Mouse (Mus musculus) lung, adult 2 months (tissue): ENCODE data around the gene Kcnh3. TPM values are rescaled to one million over a fixed set of nuclear protein-coding genes. Genes with fewer than 3 reads are reported as not detected.
A peak's percentile ranks its signal among the peaks of the same experiment; 100 is the strongest.

Experiments used
- DNase-seq: peaks from one replicate; pipeline ENCODE4 v3.0.0; 2022
- H3K4me1 ChIP-seq: fragments of 200-500 bp; 2 replicates; pipeline ENCODE4 v1.6.1; 2011; ENCODE audit warnings: low read length; ENCODE audit not compliant: control insufficient read depth, insufficient read depth
- H3K4me3 ChIP-seq: fragments of 200-500 bp; replicated peaks from 2 replicates; pipeline ENCODE3; 2011; ENCODE audit warnings: low read depth, mild to moderate bottlenecking, control low read depth, low read length; ENCODE audit errors: extremely low read depth
- CTCF ChIP-seq: fragments of 200-500 bp; IDR thresholded peaks from 2 replicates; pipeline ENCODE4 v1.5.1; 2011; ENCODE audit warnings: mild to moderate bottlenecking, low read length, control low read depth; ENCODE audit not compliant: insufficient read depth
- POLR2A ChIP-seq: fragments of 200-500 bp; IDR thresholded peaks from 2 replicates; pipeline ENCODE4 v1.6.1; 2011; ENCODE audit warnings: low read depth, mild to moderate bottlenecking, control low read depth, low read length, borderline replicate concordance; ENCODE audit errors: extremely low read depth
- WGBS: fragments of 180-500 bp; shearing (Covaris S2); methylation state at CpG from one replicate; pipeline ENCODE4 v1.1.7; 2018; 5-methylcytosine and 5-hydroxymethylcytosine counted together
- polyA plus RNA-seq: library from polyadenylated mRNA; depleted of rRNA; stranded (reverse); fragments of >200 nt; gene quantifications from 2 replicates; pipeline ENCODE4 v1.2.3, GENCODE M21; 2012; rRNA removed

Gene Kcnh3
- polyA plus RNA-seq, 1 experiment, result 5.0 TPM

DNA sequence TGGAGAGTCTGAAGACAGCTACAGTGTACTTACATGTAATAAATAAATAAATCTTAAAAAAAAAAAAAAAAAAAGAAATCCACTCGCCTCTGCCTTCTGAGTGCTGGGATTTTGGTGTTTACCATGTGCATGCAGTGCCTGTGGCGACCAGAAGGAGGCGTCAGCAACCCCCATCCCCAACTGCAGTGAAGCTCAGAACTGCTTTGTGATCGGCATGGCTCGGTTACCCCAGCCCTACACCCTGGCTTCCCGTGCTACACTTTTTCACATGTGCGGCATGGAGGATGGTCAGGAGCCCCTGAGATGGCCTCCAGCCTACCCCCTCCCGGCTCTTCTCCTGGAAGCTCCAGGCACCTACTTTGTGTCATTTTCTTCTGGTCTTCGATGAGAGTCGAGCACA is 58.8 kb downstream of the Kcnh3 start:
- H3K4me1 ChIP-seq, result no peaks in the 10 kb centered on the region
- WGBS, result 56% methylated on average over 10 of the region's 10 CpGs

DNA sequence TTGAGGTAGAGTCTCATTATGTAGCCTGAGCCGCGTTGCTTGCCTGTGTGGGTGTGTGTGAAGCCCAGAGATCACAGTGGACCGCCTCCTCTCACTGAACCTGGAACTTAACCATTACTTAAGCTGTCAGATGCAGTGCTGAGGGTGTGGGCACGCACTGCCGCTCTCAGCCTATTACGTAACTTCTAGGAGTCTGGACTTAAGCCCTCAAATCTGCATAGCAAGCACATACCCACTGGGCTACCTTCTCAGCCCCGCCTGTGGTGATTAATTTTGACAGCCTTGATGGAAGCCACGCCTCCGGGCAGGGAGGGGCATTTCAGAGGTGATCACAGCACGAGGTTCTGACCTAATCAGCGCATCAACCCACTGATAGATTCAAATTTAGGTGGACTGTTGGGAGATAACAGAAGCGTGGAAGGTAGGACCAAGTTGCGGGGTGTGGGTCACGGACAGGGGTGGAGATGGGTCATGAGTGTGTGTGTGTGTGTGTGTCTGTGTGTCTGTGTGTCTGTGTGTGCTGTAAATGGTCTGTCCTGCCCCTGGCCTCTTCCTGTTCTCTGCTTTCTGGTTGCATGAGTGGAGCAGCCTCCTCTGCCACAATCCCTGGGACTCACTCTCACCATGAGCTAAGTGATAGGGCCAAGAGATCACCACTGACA is 60.0 kb downstream of the Kcnh3 start:
- DNase-seq, result peak; percentile 17
- TF ChIP-seq POLR2A, result no peak
- no peak for TF ChIP-seq CTCF
- WGBS, result 31% methylated on average over 14 of the region's 14 CpGs
- H3K4me1 ChIP-seq, result no peaks in the 10 kb centered on the region
- H3K4me3 ChIP-seq, result no peak overlapping the region

More for the DNA sequence above, 58.8 kb downstream of the Kcnh3 start:
- DNase-seq, result no peak
- TF ChIP-seq POLR2A (no peak), CTCF (peak; percentile 75)
- no peak overlapping the region for H3K4me3 ChIP-seq

DNA sequence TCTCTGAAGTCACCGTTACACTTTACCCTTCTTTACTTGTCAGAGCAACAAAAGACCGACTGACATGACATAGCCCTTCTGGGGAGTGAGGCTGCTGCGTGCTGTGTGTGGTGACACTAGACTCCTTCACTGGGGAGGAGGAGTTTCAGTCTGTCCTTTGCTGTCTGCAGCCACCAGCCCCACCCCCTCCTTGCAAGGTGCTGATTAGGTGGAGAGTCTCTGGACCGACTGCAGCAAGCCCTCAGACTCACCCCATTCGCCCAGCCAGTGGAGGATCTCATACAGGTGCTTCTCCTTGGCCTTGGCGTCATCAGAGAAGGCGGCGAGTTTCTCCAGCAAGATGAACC is 60.5 kb downstream of the Kcnh3 start:
- 57% methylated on average over 8 of the region's 8 CpGs for WGBS
- H3K4me3 ChIP-seq, result no peak overlapping the region
- no peaks in the 10 kb centered on the region for H3K4me1 ChIP-seq
- TF ChIP-seq CTCF (no peak), POLR2A (no peak)
- DNase-seq, result no peak

DNA sequence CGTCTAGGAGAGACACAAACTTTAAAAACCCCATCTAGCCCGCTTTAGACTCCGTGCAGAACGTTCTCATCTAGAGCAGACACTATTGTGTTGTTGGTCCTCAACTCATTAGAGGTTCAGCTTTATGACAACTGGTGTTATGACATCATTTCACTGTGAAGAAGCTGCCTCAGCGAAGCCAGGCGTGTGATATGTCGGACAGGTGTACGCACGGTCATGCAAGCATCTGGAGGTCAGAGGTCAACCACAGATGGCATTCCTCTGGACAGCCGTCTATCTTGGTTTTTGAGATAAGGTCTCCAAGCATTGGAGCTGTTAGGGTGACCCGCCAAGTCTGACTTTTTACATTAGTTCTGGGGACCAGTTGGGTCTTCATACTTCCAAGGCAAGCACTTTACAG is 65.9 kb downstream of the Kcnh3 start:
- no peak for TF ChIP-seq POLR2A
- TF ChIP-seq CTCF, result no peak
- WGBS, result 85% methylated on average over 11 of the region's 11 CpGs
- no peaks in the 10 kb centered on the region; the same call in 1 of the 2 replicates for H3K4me1 ChIP-seq
- no peak for DNase-seq
- no peak overlapping the region for H3K4me3 ChIP-seq

Other genes with a start within 250 kb of the Kcnh3 start
- gene Tuba1c, start 195.0 kb upstream of the Kcnh3 start, polyA plus RNA-seq, result 72.7 and 91.7 TPM in 2 replicates
- gene Prph, start 169.7 kb upstream of the Kcnh3 start, polyA plus RNA-seq, result 0.71 and 1.0 TPM in 2 replicates
- 0.84 and 1.3 TPM in 2 replicates for gene Troap, start 150.3 kb upstream of the Kcnh3 start, polyA plus RNA-seq
- not detected in 2 replicates for gene C1ql4, start 137.0 kb upstream of the Kcnh3 start, polyA plus RNA-seq
- 0.23 and 0.53 TPM in 2 replicates for gene Dnajc22, start 131.7 kb upstream of the Kcnh3 start, polyA plus RNA-seq
- gene Spats2, start 98.9 kb upstream of the Kcnh3 start, polyA plus RNA-seq, result 7.1 and 10.6 TPM in 2 replicates
- 59.2 and 65.6 TPM in 2 replicates for gene Mcrs1, start 27.1 kb downstream of the Kcnh3 start, polyA plus RNA-seq
- 68.1 and 76.5 TPM in 2 replicates for gene Prpf40b, start 70.2 kb downstream of the Kcnh3 start, polyA plus RNA-seq
- gene Fam186b, start 71.0 kb downstream of the Kcnh3 start, polyA plus RNA-seq, result 0.05 TPM in 1 of 2 replicates, not detected in the other
- 53.4 and 58.9 TPM in 2 replicates for gene Fmnl3, start 145.6 kb downstream of the Kcnh3 start, polyA plus RNA-seq
- 1,026 and 1,059 TPM in 2 replicates for gene Tmbim6, start 168.0 kb downstream of the Kcnh3 start, polyA plus RNA-seq
- 13.0 and 13.4 TPM in 2 replicates for gene Nckap5l, start 232.9 kb downstream of the Kcnh3 start, polyA plus RNA-seq
- gene Bcdin3d, start 249.9 kb downstream of the Kcnh3 start, polyA plus RNA-seq, result 5.0 and 5.2 TPM in 2 replicates